Mouse (Mus musculus): ENCODE measurements around the gene 2310033P09Rik. TPM values are rescaled to one million over a fixed set of nuclear protein-coding genes. Genes with fewer than 3 reads are reported as not detected.

2310033P09Rik gene
- polyA plus RNA-seq, 1 experiment from 2014 or later, result 24.3 TPM

GRCm38 (mm10) chr11:59243856-59244255, 35.7 kb downstream of the 2310033P09Rik start:
- Histone ChIP-seq H3K4me1 (peaks cover 3% of the 10 kb centered on the region), H3K27me3 (replicated peaks) (no peaks in the 10 kb centered on the region; the same call in 1 of the 2 replicates), H3K9ac (no peak overlapping the region), H3K4me2 (no peak overlapping the region), H3K4me3 (no peak overlapping the region), H3K27ac (no peak overlapping the region), H3K36me3 (replicated peaks) (no peaks in the 10 kb centered on the region), H3K9me3 (no peaks in the 10 kb centered on the region)
- ATAC-seq (replicated peaks), result no peak
- 49% methylated on average over 6 of the region's 6 CpGs for WGBS

- 78% methylated on average over 10 of the region's 10 CpGs for WGBS
- Histone ChIP-seq H3K36me3 (replicated peaks) (no peaks in the 10 kb centered on the region), H3K4me1 (no peaks in the 10 kb centered on the region), H3K9ac (no peak overlapping the region), H3K4me2 (no peak overlapping the region), H3K27ac (no peak overlapping the region), H3K9me3 (no peaks in the 10 kb centered on the region), H3K4me3 (no peak overlapping the region), H3K27me3 (replicated peaks) (no peaks in the 10 kb centered on the region; the same call in 1 of the 2 replicates)
- no peak for ATAC-seq (replicated peaks)
These were observed 40.0 kb downstream of the 2310033P09Rik start for GRCm38 (mm10) chr11:59248101-59248500.

GRCm38 (mm10) chr11:59259647-59260046, 51.5 kb downstream of the 2310033P09Rik start:
- H3K4me2 ChIP-seq, result no peak overlapping the region
- H3K4me3 ChIP-seq, result no peak overlapping the region
- no peaks in the 10 kb centered on the region for H3K36me3 ChIP-seq (replicated peaks)
- WGBS, result 90% methylated on average over 7 of the region's 7 CpGs
- H3K4me1 ChIP-seq, result peaks cover 10% of the 10 kb centered on the region
- H3K9me3 ChIP-seq, result no peaks in the 10 kb centered on the region
- H3K27me3 ChIP-seq (replicated peaks), result peaks cover 17% of the 10 kb centered on the region
- no peak overlapping the region for H3K9ac ChIP-seq
- no peak overlapping the region for H3K27ac ChIP-seq
- no peak for ATAC-seq (replicated peaks)

Other genes with a start within 250 kb of the 2310033P09Rik start
- 22.1 and 24.1 TPM in 2 replicates for gene Trim11, start 230.2 kb upstream of the 2310033P09Rik start, polyA plus RNA-seq (2015; fragmentation: Nextera tagmentation; extraction: Ambion mirVana)
- 0.28 and 0.38 TPM in 2 replicates for gene Obscn, start 71.9 kb upstream of the 2310033P09Rik start, polyA plus RNA-seq (2015; fragmentation: Nextera tagmentation; extraction: Ambion mirVana)
- gene Iba57, start 44.6 kb upstream of the 2310033P09Rik start, polyA plus RNA-seq (2015; fragmentation: Nextera tagmentation; extraction: Ambion mirVana), result 7.2 and 8.7 TPM in 2 replicates
- 0.13 and 0.28 TPM in 2 replicates for gene Gjc2, start 25.1 kb upstream of the 2310033P09Rik start, polyA plus RNA-seq (2015; fragmentation: Nextera tagmentation; extraction: Ambion mirVana)
- 232 and 257 TPM in 2 replicates for gene Guk1, start 16.1 kb upstream of the 2310033P09Rik start, polyA plus RNA-seq (2015; fragmentation: Nextera tagmentation; extraction: Ambion mirVana)
- 89.8 and 93.2 TPM in 2 replicates for gene Mrpl55, start 5.8 kb upstream of the 2310033P09Rik start, polyA plus RNA-seq (2015; fragmentation: Nextera tagmentation; extraction: Ambion mirVana)
- 645 TPM in 2 replicates for gene Arf1, start 19.9 kb downstream of the 2310033P09Rik start, polyA plus RNA-seq (2015; fragmentation: Nextera tagmentation; extraction: Ambion mirVana)
- 0.43 and 0.61 TPM in 2 replicates for gene Wnt3a, start 82.4 kb downstream of the 2310033P09Rik start, polyA plus RNA-seq (2015; fragmentation: Nextera tagmentation; extraction: Ambion mirVana)
- gene Wnt9a, start 98.6 kb downstream of the 2310033P09Rik start, polyA plus RNA-seq (2015; fragmentation: Nextera tagmentation; extraction: Ambion mirVana), result 3.8 and 3.9 TPM in 2 replicates
- gene Prss38, start 167.3 kb downstream of the 2310033P09Rik start, polyA plus RNA-seq (2015; fragmentation: Nextera tagmentation; extraction: Ambion mirVana), result 0.18 TPM in 1 of 2 replicates, not detected in the other
- gene Jmjd4, start 241.7 kb downstream of the 2310033P09Rik start, polyA plus RNA-seq (2015; fragmentation: Nextera tagmentation; extraction: Ambion mirVana), result 19.2 and 20.5 TPM in 2 replicates
- 539 and 549 TPM in 2 replicates for gene Snap47, start 242.9 kb downstream of the 2310033P09Rik start, polyA plus RNA-seq (2015; fragmentation: Nextera tagmentation; extraction: Ambion mirVana)